Mouse (Mus musculus): Measurements from ENCODE around the gene Gdap1l1. TPM values are rescaled to one million over a fixed set of nuclear protein-coding genes. Genes with fewer than 3 reads are reported as not detected.

Gdap1l1 gene
- polyA plus RNA-seq, 1 experiment from 2014 or later = 135 TPM

DNA sequence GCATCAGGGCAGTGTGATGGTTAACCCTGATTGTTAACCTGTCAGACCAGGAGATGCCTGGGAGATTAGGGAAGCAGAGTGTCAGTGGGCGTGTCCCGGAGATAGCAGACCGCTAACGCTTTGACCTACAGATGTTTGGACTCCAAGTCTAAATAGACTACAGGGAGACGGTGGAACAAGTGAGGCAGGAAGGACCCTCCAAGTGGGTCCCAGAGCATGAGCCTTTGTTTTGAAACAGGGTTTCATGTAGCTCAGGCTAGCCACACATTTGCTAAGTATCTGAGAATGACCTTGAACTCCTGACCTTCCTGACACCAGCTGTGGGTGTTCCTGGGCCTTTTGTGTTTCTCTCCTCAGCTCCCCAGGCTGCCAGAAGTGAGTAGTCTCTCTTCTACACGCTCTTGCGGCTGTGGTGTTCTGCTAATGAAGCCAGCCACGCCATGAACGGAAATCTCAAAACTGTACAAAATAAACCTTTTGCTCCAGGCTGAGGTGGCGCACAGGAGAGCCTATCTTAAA lies 25.0 kb downstream of the Gdap1l1 start:
- Histone ChIP-seq H3K4me1 (ENCODE audit: control insufficient read depth, insufficient read depth, low read length) (no peaks in the 10 kb centered on the region), H3K4me3 (replicated peaks; ENCODE audit: low read depth, low read length) (no peak overlapping the region), H3K36me3 (ENCODE audit: control insufficient read depth, insufficient read depth, low read length) (peaks cover 21% of the 10 kb centered on the region), H3K4me2 (ENCODE audit: low read length) (no peak overlapping the region), H3K27me3 (ENCODE audit: control insufficient read depth, insufficient read depth, low read length) (no peaks in the 10 kb centered on the region), H3K9ac (replicated peaks; ENCODE audit: low read length) (no peak overlapping the region), H3K9me3 (ENCODE audit: control insufficient read depth, low read length) (no peaks in the 10 kb centered on the region), H3K27ac (replicated peaks; ENCODE audit: low read depth, low read length) (no peak overlapping the region)
- 69% methylated on average over 10 of the region's 10 CpGs for WGBS
- no peak for DNase-seq
- no peak for ATAC-seq (ENCODE audit: low FRiP score, low TSS enrichment)

DNA sequence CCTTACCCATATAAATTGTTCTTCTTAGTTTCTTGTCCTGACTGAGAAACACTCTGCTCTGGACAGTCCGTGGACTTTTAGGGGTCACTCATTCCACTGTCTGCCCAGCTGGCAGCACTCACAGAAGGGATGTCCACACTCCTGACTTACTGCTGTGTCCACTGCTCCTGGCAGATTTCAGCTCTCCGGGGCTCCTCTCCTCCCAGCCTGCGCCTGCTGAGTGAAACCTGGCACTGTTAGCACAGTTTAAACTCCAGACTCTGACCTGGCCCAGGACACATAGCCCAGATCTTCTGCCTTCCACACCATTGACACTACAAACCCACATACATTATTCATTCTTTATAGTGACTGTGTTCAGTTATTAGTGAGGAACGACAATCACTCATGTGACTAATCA lies 25.7 kb downstream of the Gdap1l1 start:
- Histone ChIP-seq H3K4me1 (ENCODE audit: control insufficient read depth, insufficient read depth, low read length) (no peaks in the 10 kb centered on the region), H3K27me3 (ENCODE audit: control insufficient read depth, insufficient read depth, low read length) (no peaks in the 10 kb centered on the region), H3K4me2 (ENCODE audit: low read length) (no peak overlapping the region), H3K9me3 (ENCODE audit: control insufficient read depth, low read length) (no peaks in the 10 kb centered on the region), H3K36me3 (ENCODE audit: control insufficient read depth, insufficient read depth, low read length) (peaks cover 28% of the 10 kb centered on the region), H3K4me3 (replicated peaks; ENCODE audit: low read depth, low read length) (no peak overlapping the region), H3K9ac (replicated peaks; ENCODE audit: low read length) (no peak overlapping the region), H3K27ac (replicated peaks; ENCODE audit: low read depth, low read length) (no peak overlapping the region)
- 78% methylated on average over 4 of the region's 4 CpGs for WGBS
- DNase-seq (no peak), ATAC-seq (ENCODE audit: low FRiP score, low TSS enrichment) (no peak)

- Histone ChIP-seq H3K36me3 (ENCODE audit: control insufficient read depth, insufficient read depth, low read length) (peaks cover 34% of the 10 kb centered on the region), H3K27me3 (ENCODE audit: control insufficient read depth, insufficient read depth, low read length) (no peaks in the 10 kb centered on the region), H3K9me3 (ENCODE audit: control insufficient read depth, low read length) (no peaks in the 10 kb centered on the region), H3K4me2 (ENCODE audit: low read length) (no peak overlapping the region), H3K9ac (replicated peaks; ENCODE audit: low read length) (no peak overlapping the region), H3K4me1 (ENCODE audit: control insufficient read depth, insufficient read depth, low read length) (no peaks in the 10 kb centered on the region), H3K4me3 (replicated peaks; ENCODE audit: low read depth, low read length) (no peak overlapping the region), H3K27ac (replicated peaks; ENCODE audit: low read depth, low read length) (no peak overlapping the region)
- 77% methylated on average over 6 of the region's 6 CpGs for WGBS
- ATAC-seq (ENCODE audit: low FRiP score, low TSS enrichment) = no peak
- no peak for DNase-seq
These were observed 26.3 kb downstream of the Gdap1l1 start for GRCm38 (mm10) chr2:163464562-163464961.

DNA sequence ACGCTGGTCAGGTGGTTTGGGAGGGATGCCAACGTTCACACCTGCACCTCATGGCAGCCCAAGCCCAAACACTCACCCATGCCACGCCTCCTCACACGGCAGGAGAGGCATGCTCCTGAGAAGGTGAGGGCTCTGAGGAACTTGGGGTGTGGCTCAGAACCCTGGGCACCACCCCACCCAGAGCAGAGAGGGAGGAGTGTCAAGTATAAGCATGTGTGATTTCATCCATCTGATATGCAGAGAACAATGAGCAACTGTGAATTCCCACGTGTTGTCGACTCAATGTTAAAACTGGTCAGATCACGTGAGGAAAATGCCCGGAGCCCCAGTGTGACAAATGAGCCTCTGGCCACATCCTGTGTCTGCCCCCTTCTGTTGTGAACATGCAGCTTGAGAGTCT lies 28.5 kb downstream of the Gdap1l1 start:
- Histone ChIP-seq H3K9ac (replicated peaks; ENCODE audit: low read length) (no peak overlapping the region), H3K4me1 (ENCODE audit: control insufficient read depth, insufficient read depth, low read length) (peaks cover 7% of the 10 kb centered on the region), H3K36me3 (ENCODE audit: control insufficient read depth, insufficient read depth, low read length) (peaks cover 38% of the 10 kb centered on the region), H3K27ac (replicated peaks; ENCODE audit: low read depth, low read length) (no peak overlapping the region), H3K4me2 (ENCODE audit: low read length) (no peak overlapping the region), H3K9me3 (ENCODE audit: control insufficient read depth, low read length) (no peaks in the 10 kb centered on the region), H3K27me3 (ENCODE audit: control insufficient read depth, insufficient read depth, low read length) (no peaks in the 10 kb centered on the region), H3K4me3 (replicated peaks; ENCODE audit: low read depth, low read length) (no peak overlapping the region)
- no peak for ATAC-seq (ENCODE audit: low FRiP score, low TSS enrichment)
- DNase-seq = no peak
- WGBS = 84% methylated on average over 8 of the region's 8 CpGs

GRCm38 (mm10) chr2:163467585-163467984 lies 29.3 kb downstream of the Gdap1l1 start:
- DNase-seq (no peak), ATAC-seq (ENCODE audit: low FRiP score, low TSS enrichment) (no peak)
- Histone ChIP-seq H3K27me3 (ENCODE audit: control insufficient read depth, insufficient read depth, low read length) (no peaks in the 10 kb centered on the region), H3K4me1 (ENCODE audit: control insufficient read depth, insufficient read depth, low read length) (peaks cover 7% of the 10 kb centered on the region), H3K36me3 (ENCODE audit: control insufficient read depth, insufficient read depth, low read length) (peaks cover 38% of the 10 kb centered on the region), H3K4me3 (replicated peaks; ENCODE audit: low read depth, low read length) (no peak overlapping the region), H3K27ac (replicated peaks; ENCODE audit: low read depth, low read length) (no peak overlapping the region), H3K4me2 (ENCODE audit: low read length) (no peak overlapping the region), H3K9ac (replicated peaks; ENCODE audit: low read length) (no peak overlapping the region), H3K9me3 (ENCODE audit: control insufficient read depth, low read length) (no peaks in the 10 kb centered on the region)
- WGBS = 93% methylated on average over 6 of the region's 6 CpGs

GRCm38 (mm10) chr2:163468866-163469265 lies 30.6 kb downstream of the Gdap1l1 start:
- Histone ChIP-seq H3K36me3 (ENCODE audit: control insufficient read depth, insufficient read depth, low read length) (peaks cover 38% of the 10 kb centered on the region), H3K9me3 (ENCODE audit: control insufficient read depth, low read length) (no peaks in the 10 kb centered on the region), H3K27ac (replicated peaks; ENCODE audit: low read depth, low read length) (no peak overlapping the region), H3K27me3 (ENCODE audit: control insufficient read depth, insufficient read depth, low read length) (no peaks in the 10 kb centered on the region), H3K4me2 (ENCODE audit: low read length) (no peak overlapping the region), H3K4me3 (replicated peaks; ENCODE audit: low read depth, low read length) (no peak overlapping the region), H3K4me1 (ENCODE audit: control insufficient read depth, insufficient read depth, low read length) (peaks cover 7% of the 10 kb centered on the region), H3K9ac (replicated peaks; ENCODE audit: low read length) (no peak overlapping the region)
- DNase-seq (no peak), ATAC-seq (ENCODE audit: low FRiP score, low TSS enrichment) (no peak)
- WGBS = 93% methylated on average over 6 of the region's 6 CpGs

DNA sequence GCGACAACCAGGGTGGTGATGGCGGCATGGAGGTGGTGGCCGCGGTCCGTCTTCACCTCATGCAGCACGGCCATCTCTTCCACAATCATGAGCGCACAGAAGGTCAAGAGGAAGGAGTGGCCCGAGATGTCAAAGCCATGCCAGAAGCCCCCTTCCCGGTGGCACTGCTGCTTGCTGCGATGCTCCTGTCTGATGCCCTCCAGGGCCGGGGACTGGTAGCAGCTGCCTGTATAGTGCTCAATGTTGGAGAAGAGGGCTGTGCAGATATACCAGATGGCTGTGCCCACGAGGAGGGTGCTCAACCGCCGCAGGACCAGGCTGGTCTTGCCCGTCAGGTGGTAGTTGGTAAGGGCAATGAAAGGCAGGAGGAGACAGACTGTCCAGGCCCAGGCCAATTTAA lies 31.4 kb downstream of the Gdap1l1 start:
- 93% methylated on average over 15 of the region's 15 CpGs for WGBS

GRCm38 (mm10) chr2:163471136-163471535 lies 32.9 kb downstream of the Gdap1l1 start:
- Histone ChIP-seq H3K27ac (replicated peaks; ENCODE audit: low read depth, low read length) (no peak overlapping the region), H3K27me3 (ENCODE audit: control insufficient read depth, insufficient read depth, low read length) (no peaks in the 10 kb centered on the region), H3K9ac (replicated peaks; ENCODE audit: low read length) (0 out of 2 replicates have a peak overlapping the region, but pooled peaks have one; percentile 85), H3K4me2 (ENCODE audit: low read length) (peak overlapping the region; percentile 86), H3K4me1 (ENCODE audit: control insufficient read depth, insufficient read depth, low read length) (peaks cover 7% of the 10 kb centered on the region), H3K4me3 (replicated peaks; ENCODE audit: low read depth, low read length) (peak overlapping the region; percentile 78), H3K36me3 (ENCODE audit: control insufficient read depth, insufficient read depth, low read length) (peaks cover 33% of the 10 kb centered on the region), H3K9me3 (ENCODE audit: control insufficient read depth, low read length) (no peaks in the 10 kb centered on the region)
- WGBS = 84% methylated on average over 3 of the region's 3 CpGs
- DNase-seq = no peak
- ATAC-seq (ENCODE audit: low FRiP score, low TSS enrichment) = no peak

More for the DNA sequence above, 31.4 kb downstream of the Gdap1l1 start:
- ATAC-seq (ENCODE audit: low FRiP score, low TSS enrichment) = no peak
- Histone ChIP-seq H3K4me2 (ENCODE audit: low read length) (no peak overlapping the region), H3K36me3 (ENCODE audit: control insufficient read depth, insufficient read depth, low read length) (peaks cover 38% of the 10 kb centered on the region), H3K27me3 (ENCODE audit: control insufficient read depth, insufficient read depth, low read length) (no peaks in the 10 kb centered on the region), H3K27ac (replicated peaks; ENCODE audit: low read depth, low read length) (no peak overlapping the region), H3K9ac (replicated peaks; ENCODE audit: low read length) (no peak overlapping the region), H3K4me3 (replicated peaks; ENCODE audit: low read depth, low read length) (no peak overlapping the region), H3K4me1 (ENCODE audit: control insufficient read depth, insufficient read depth, low read length) (peaks cover 7% of the 10 kb centered on the region), H3K9me3 (ENCODE audit: control insufficient read depth, low read length) (no peaks in the 10 kb centered on the region)
- no peak for DNase-seq

- H3K4me3 ChIP-seq (replicated peaks; ENCODE audit: low read depth, low read length) = peak overlapping the region; percentile 78
- WGBS = 6% methylated on average over 36 of the region's 36 CpGs
- peak; percentile 74 for ATAC-seq (ENCODE audit: low FRiP score, low TSS enrichment)
- H3K9me3 ChIP-seq (ENCODE audit: control insufficient read depth, low read length) = no peaks in the 10 kb centered on the region
- H3K4me2 ChIP-seq (ENCODE audit: low read length) = peak overlapping the region; percentile 86
- H3K27ac ChIP-seq (replicated peaks; ENCODE audit: low read depth, low read length) = peak overlapping the region; percentile 80
- H3K4me1 ChIP-seq (ENCODE audit: control insufficient read depth, insufficient read depth, low read length) = peaks cover 7% of the 10 kb centered on the region
- no peaks in the 10 kb centered on the region for H3K27me3 ChIP-seq (ENCODE audit: control insufficient read depth, insufficient read depth, low read length)
- DNase-seq = no peak
- H3K36me3 ChIP-seq (ENCODE audit: control insufficient read depth, insufficient read depth, low read length) = peaks cover 26% of the 10 kb centered on the region
- H3K9ac ChIP-seq (replicated peaks; ENCODE audit: low read length) = peak overlapping the region; percentile 85
These were observed 33.6 kb downstream of the Gdap1l1 start for GRCm38 (mm10) chr2:163471710-163472465.

Data from midbrain, embryonic 14.5 days (tissue).